Mouse (Mus musculus): Measurements from ENCODE around the gene Timeless. TPM values are rescaled to one million over a fixed set of nuclear protein-coding genes. Genes with fewer than 3 reads are reported as not detected.
"Not testable (repeated sequence)": the region's sequence is repeated elsewhere in the genome, so short reads cannot be mapped to it uniquely, and the experiment has no call there.

Gene Timeless
- polyA plus RNA-seq, 1 experiment from 2014 or later, result 58.7 TPM

DNA sequence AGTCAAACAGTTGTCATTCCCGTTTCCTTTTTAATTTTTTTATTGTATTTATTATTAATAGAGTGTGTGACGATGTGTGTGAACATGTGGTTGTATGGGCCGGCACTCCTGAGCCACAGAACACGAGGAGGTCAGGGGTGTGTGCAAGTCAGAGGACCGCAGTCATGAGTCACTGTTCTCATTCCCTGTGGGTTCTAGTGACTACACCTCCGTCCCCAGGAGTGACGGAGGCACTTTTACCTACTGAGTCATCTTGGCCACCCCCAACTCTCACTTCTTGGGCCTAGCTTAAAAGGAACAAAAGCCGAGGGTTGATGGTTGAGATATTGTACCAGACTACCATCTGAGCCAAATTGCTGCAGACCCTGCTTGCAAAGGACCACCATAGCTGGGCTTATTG lies 24.5 kb downstream of the Timeless start:
- H3K4me2 ChIP-seq (ENCODE audit: low read depth), result no peak overlapping the region
- ATAC-seq (ENCODE audit: insufficient read depth, low FRiP score, low TSS enrichment), result no peak
- DNase-seq (ENCODE audit: low spot score), result no peak
- H3K4me3 ChIP-seq (ENCODE audit: low read depth, low read length), result no peak overlapping the region
- no peaks in the 10 kb centered on the region for H3K27me3 ChIP-seq (ENCODE audit: control insufficient read depth, insufficient read depth, low read length)
- H3K4me1 ChIP-seq (ENCODE audit: control insufficient read depth, insufficient read depth, low read length), result no peaks in the 10 kb centered on the region
- no peak overlapping the region for H3K27ac ChIP-seq (ENCODE audit: low read depth, low read length)
- H3K9me3 ChIP-seq (ENCODE audit: control insufficient read depth, low read length), result no peaks in the 10 kb centered on the region
- H3K36me3 ChIP-seq (ENCODE audit: control insufficient read depth, insufficient read depth, low read length), result peaks cover 12% of the 10 kb centered on the region
- 74% methylated on average over 8 of the region's 8 CpGs for WGBS
- H3K9ac ChIP-seq (ENCODE audit: low read length), result no peak overlapping the region

DNA sequence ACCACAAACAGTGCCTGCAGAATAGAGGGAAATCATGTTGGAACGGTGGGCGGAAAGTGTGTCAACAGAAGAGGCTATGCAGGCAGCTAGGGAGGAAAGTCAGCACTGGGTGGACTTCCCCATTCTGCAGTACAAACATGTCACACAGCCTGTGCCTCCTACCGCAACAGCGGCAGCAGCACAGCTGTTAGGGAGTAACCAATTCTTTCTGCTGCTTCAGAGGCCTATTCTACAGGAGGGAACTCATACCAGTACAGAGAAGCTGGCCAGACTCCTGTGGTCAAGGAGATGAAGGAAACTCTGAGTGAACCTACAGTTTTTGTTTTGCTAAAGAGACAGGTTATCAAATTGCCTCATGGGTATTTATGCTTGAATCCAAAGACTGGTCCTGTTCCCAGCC lies 27.1 kb downstream of the Timeless start:
- H3K9me3 ChIP-seq (ENCODE audit: control insufficient read depth, low read length), result no peaks in the 10 kb centered on the region
- no peak overlapping the region for H3K4me3 ChIP-seq (ENCODE audit: low read depth, low read length)
- H3K4me2 ChIP-seq (ENCODE audit: low read depth), result no peak overlapping the region
- no peaks in the 10 kb centered on the region for H3K36me3 ChIP-seq (ENCODE audit: control insufficient read depth, insufficient read depth, low read length)
- ATAC-seq (ENCODE audit: insufficient read depth, low FRiP score, low TSS enrichment) (no peak), DNase-seq (ENCODE audit: low spot score) (no peak)
- no peak overlapping the region for H3K27ac ChIP-seq (ENCODE audit: low read depth, low read length)
- H3K27me3 ChIP-seq (ENCODE audit: control insufficient read depth, insufficient read depth, low read length), result no peaks in the 10 kb centered on the region
- H3K9ac ChIP-seq (ENCODE audit: low read length), result no peak overlapping the region
- H3K4me1 ChIP-seq (ENCODE audit: control insufficient read depth, insufficient read depth, low read length), result no peaks in the 10 kb centered on the region
- 83% methylated on average over 4 of the region's 4 CpGs for WGBS

DNA sequence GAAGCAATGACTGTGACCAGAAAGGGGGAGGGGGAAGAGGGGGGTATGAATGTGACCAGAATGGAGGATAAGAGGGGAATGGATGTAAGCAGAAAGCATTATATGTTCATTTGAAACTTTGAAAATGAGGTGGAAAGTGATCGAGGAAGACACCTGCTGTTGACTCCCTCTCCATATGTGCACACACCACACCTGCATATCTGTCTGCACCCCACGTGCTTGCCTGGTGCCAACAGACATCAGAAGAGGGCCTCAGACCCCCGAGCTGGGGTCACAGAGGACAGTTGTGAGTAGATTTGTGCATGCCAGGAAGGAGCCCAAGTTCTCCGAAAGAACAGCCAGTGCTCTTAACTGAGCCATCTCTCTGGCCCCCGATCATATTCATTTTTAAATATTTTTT lies 28.1 kb downstream of the Timeless start:
- Histone ChIP-seq H3K4me2 (ENCODE audit: low read depth) (no peak overlapping the region), H3K9ac (ENCODE audit: low read length) (no peak overlapping the region), H3K36me3 (ENCODE audit: control insufficient read depth, insufficient read depth, low read length) (no peaks in the 10 kb centered on the region), H3K27me3 (ENCODE audit: control insufficient read depth, insufficient read depth, low read length) (no peaks in the 10 kb centered on the region), H3K4me1 (ENCODE audit: control insufficient read depth, insufficient read depth, low read length) (no peaks in the 10 kb centered on the region), H3K9me3 (ENCODE audit: control insufficient read depth, low read length) (no peaks in the 10 kb centered on the region), H3K4me3 (ENCODE audit: low read depth, low read length) (no peak overlapping the region), H3K27ac (ENCODE audit: low read depth, low read length) (no peak overlapping the region)
- no peak for ATAC-seq (ENCODE audit: insufficient read depth, low FRiP score, low TSS enrichment)
- no peak for DNase-seq (ENCODE audit: low spot score)
- 85% methylated on average over 5 of the region's 5 CpGs for WGBS

DNA sequence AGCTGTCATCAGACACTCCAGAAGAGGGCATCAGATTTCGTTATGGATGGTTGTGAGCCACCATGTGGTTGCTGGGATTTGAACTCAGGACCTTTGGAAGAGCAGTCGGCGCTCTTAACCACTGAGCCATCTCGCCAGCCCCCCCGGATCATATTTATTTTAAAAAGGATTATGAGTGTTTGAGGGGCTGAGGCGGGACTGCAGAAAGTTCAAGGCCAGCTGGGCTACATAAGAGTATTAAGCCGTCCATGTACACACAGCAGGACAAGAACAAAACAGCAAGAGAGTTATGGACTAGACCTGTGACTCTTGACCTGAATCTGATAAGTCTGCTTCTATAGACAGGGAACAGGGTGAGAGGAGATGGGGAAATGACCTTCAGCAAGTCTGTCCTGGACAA lies 28.5 kb downstream of the Timeless start:
- not testable (repeated sequence) for H3K36me3 ChIP-seq (ENCODE audit: control insufficient read depth, insufficient read depth, low read length); H3K4me3 ChIP-seq (ENCODE audit: low read depth, low read length); H3K9ac ChIP-seq (ENCODE audit: low read length); H3K4me1 ChIP-seq (ENCODE audit: control insufficient read depth, insufficient read depth, low read length); ATAC-seq (ENCODE audit: insufficient read depth, low FRiP score, low TSS enrichment); DNase-seq (ENCODE audit: low spot score); H3K27me3 ChIP-seq (ENCODE audit: control insufficient read depth, insufficient read depth, low read length); H3K4me2 ChIP-seq (ENCODE audit: low read depth); H3K9me3 ChIP-seq (ENCODE audit: control insufficient read depth, low read length); H3K27ac ChIP-seq (ENCODE audit: low read depth, low read length)
- whole genome bisulfite sequencing, result 86% methylated on average over 7 of the region's 7 CpGs

DNA sequence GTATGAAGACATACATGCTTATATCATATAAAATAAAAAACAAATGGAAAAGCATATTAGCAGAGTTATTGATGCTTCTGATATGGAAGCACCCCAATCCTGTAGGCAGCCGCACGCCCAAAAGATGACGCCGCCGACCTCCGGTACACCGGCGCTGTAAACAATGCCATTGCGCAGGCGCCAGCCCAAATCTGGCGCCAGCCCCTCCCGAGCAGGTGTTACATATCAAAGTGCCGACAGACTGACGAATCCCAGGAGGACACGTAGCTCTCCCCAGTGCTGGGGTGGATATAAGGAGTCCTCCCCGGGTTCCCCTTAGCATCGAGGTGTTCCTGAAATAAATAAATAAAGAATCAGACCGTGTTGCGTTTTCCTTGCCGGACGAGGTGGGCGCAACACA lies 30.4 kb downstream of the Timeless start:
- DNase-seq (ENCODE audit: low spot score), result no peak
- no peaks in the 10 kb centered on the region for H3K36me3 ChIP-seq (ENCODE audit: control insufficient read depth, insufficient read depth, low read length)
- H3K4me2 ChIP-seq (ENCODE audit: low read depth), result no peak overlapping the region
- no peaks in the 10 kb centered on the region for H3K4me1 ChIP-seq (ENCODE audit: control insufficient read depth, insufficient read depth, low read length)
- ATAC-seq (ENCODE audit: insufficient read depth, low FRiP score, low TSS enrichment), result no peak
- no peaks in the 10 kb centered on the region for H3K27me3 ChIP-seq (ENCODE audit: control insufficient read depth, insufficient read depth, low read length)
- no peaks in the 10 kb centered on the region for H3K9me3 ChIP-seq (ENCODE audit: control insufficient read depth, low read length)
- H3K4me3 ChIP-seq (ENCODE audit: low read depth, low read length), result no peak overlapping the region
- H3K27ac ChIP-seq (ENCODE audit: low read depth, low read length), result no peak overlapping the region
- 86% methylated on average over 22 of the region's 22 CpGs for WGBS
- H3K9ac ChIP-seq (ENCODE audit: low read length), result no peak overlapping the region

DNA sequence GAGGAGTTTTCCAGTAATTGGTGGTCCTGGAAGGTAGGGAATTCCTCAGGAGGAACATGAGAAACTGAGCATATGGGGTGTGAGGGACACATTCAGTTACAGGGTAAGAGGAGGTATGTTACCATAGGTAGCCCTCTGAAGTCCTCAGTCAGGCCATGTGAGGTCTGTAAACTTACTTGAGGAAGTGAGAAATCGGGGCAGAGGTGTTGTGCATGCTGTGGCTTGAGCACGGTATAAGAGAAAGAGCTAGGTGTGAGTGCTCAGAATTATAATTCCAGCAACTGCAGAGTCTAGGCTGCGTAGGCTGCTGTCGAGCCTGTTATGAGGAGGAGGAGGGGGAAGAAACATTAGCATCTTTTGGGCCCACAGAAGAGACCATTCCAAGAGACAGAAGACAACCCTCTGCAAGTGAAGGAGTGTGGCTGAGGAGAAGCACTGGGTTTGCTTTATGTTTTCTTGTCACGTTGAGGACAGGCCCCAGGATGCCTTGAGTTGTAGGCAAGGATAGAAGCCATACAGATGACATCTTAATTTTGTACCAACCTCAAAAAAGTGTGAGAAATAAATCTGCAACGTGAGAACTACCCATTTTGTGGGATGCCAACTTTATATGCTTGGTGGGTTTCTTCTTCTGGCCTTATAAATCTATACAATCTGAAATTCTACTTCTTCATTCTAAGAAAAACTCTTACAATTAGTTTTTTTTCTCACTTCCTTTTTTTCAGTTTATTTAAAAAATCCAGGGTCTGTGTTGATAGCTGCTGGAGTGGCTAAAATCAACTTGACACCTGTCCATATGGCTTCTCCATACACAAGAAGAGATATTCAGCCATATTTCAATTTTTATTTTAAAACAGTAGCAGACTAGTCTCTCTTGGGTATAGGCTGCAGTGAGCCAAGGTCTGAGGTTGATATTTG lies 31.8 kb downstream of the Timeless start:
- no peak overlapping the region for H3K9ac ChIP-seq (ENCODE audit: low read length)
- H3K4me1 ChIP-seq (ENCODE audit: control insufficient read depth, insufficient read depth, low read length), result no peaks in the 10 kb centered on the region
- H3K27ac ChIP-seq (ENCODE audit: low read depth, low read length), result no peak overlapping the region
- no peaks in the 10 kb centered on the region for H3K9me3 ChIP-seq (ENCODE audit: control insufficient read depth, low read length)
- no peaks in the 10 kb centered on the region for H3K27me3 ChIP-seq (ENCODE audit: control insufficient read depth, insufficient read depth, low read length)
- no peaks in the 10 kb centered on the region for H3K36me3 ChIP-seq (ENCODE audit: control insufficient read depth, insufficient read depth, low read length)
- WGBS, result 78% methylated on average over 6 of the region's 6 CpGs
- H3K4me2 ChIP-seq (ENCODE audit: low read depth), result no peak overlapping the region
- no peak for ATAC-seq (ENCODE audit: insufficient read depth, low FRiP score, low TSS enrichment)
- no peak for DNase-seq (ENCODE audit: low spot score)
- no peak overlapping the region for H3K4me3 ChIP-seq (ENCODE audit: low read depth, low read length)

DNA sequence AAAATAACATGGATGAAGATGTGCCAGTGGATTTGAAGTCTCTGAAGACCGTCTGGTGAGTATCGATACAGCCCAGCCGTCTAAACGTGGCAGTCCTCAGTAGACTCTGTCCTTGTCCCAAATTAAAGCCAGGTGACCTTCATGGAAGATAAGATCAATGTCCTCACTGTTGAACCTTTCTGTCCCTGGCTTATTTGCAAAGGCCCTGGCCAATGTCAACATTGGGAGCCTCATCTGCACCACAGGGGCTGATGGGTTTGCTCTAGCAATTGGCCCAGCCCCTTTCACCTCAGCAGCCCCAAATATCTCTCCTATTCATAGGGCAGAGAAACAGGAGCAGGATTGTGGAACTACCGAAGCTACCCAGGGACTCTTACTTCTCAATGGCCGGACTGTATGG lies 36.5 kb downstream of the Timeless start, which contains the start of gene Apof:
Gene Apof, plus strand, starts transcription at position 301 of the 400 bp plus-strand sequence.
- ATAC-seq (ENCODE audit: insufficient read depth, low FRiP score, low TSS enrichment) (no peak), DNase-seq (ENCODE audit: low spot score) (no peak)
- WGBS, result 81% methylated on average over 6 of the region's 6 CpGs
- Histone ChIP-seq H3K36me3 (ENCODE audit: control insufficient read depth, insufficient read depth, low read length) (no peaks in the 10 kb centered on the region), H3K9ac (ENCODE audit: low read length) (no peak within 1 kb of the TSS), H3K9me3 (ENCODE audit: control insufficient read depth, low read length) (no peaks in the 10 kb centered on the region), H3K27ac (ENCODE audit: low read depth, low read length) (no peak within 1 kb of the TSS), H3K4me3 (ENCODE audit: low read depth, low read length) (no peak within 1 kb of the TSS), H3K27me3 (ENCODE audit: control insufficient read depth, insufficient read depth, low read length) (no peaks in the 10 kb centered on the region), H3K4me2 (ENCODE audit: low read depth) (no peak within 1 kb of the TSS), H3K4me1 (ENCODE audit: control insufficient read depth, insufficient read depth, low read length) (no peaks in the 10 kb centered on the region)

DNA sequence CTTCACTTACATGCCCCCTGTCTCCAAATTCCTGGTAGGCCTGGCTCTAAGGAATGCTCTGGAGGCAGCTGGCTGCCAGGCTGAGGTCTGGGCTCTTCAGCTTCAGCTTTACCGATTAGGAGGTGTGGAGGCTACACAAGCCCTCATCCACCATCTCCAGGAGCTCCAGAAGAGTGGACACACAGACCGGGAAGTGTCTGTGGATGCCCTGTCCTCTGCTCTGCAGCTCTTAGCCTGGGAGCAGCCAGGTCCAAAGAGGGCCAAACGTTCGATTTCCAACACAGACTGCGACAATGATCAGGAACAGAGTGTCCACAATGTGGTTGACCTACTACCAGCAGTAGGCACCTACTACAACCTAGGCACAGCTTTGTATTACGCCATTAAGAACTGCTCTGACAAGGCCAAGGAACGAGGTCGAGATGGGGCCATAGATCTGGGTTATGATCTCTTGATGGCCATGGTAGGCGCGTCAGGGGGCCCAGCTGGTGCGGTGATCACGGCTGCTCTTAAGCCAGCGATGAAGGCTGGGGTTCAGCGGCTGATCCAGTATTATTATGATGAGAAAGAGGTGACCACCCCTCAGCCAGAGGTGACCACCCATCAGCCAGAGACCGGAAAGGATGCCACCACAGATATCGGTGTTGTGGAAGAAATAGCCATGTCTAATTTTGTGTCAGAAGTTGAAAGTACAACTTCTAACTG lies 37.5 kb downstream of the Timeless start:
- DNase-seq (ENCODE audit: low spot score), result no peak
- WGBS, result 88% methylated on average over 16 of the region's 16 CpGs
- H3K9me3 ChIP-seq (ENCODE audit: control insufficient read depth, low read length), result no peaks in the 10 kb centered on the region
- H3K4me2 ChIP-seq (ENCODE audit: low read depth), result no peak overlapping the region; the same call in 1 of the 2 replicates
- no peaks in the 10 kb centered on the region for H3K36me3 ChIP-seq (ENCODE audit: control insufficient read depth, insufficient read depth, low read length)
- no peaks in the 10 kb centered on the region for H3K4me1 ChIP-seq (ENCODE audit: control insufficient read depth, insufficient read depth, low read length)
- no peak for ATAC-seq (ENCODE audit: insufficient read depth, low FRiP score, low TSS enrichment)
- no peak overlapping the region for H3K4me3 ChIP-seq (ENCODE audit: low read depth, low read length)
- no peak overlapping the region for H3K27ac ChIP-seq (ENCODE audit: low read depth, low read length)
- no peak overlapping the region for H3K9ac ChIP-seq (ENCODE audit: low read length)
- H3K27me3 ChIP-seq (ENCODE audit: control insufficient read depth, insufficient read depth, low read length), result no peaks in the 10 kb centered on the region

All from neural tube, embryonic 11.5 days (tissue).